Mouse (Mus musculus) frontal cortex, postnatal 14 days (tissue): Measurements from ENCODE around the gene Kin.

Experiments used
- DNase-seq, 2 experiments: peaks; one replicate each; pipeline ENCODE4 v3.0.0; 2022; ENCODE audit warnings: low spot score in 2 of 2

The Kin gene

DNA sequence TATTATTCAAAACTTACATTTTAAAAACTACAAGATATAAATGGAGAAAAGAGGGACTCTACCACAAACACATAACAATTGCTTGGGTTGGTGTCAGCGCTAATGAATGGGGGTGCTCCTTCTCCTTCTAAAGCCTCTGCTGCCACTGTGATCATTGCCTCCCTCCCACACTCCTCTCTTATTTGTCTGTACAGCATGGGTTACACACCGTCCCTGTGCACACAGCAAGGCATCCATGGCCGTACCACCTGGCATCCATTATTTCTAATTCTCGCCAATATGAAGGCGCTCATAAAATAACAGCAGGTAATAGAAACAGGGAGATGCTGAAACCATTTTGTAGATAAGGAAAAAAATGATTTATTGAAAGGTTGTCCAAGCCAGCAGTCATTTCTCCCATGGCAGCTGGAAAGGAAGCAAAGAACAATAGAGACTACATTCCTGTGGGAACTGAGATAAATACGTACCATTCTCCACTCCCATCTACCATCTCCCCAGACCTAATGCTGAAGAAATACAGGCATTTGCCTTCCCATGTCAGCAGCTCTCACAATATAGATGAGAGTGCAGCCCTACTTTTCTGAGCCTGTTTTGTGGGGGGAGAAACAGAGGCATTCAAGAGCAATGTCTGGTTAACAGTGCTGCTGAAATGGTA lies 28.3 kb downstream of the Kin start:
- DNase-seq, result no peak

DNA sequence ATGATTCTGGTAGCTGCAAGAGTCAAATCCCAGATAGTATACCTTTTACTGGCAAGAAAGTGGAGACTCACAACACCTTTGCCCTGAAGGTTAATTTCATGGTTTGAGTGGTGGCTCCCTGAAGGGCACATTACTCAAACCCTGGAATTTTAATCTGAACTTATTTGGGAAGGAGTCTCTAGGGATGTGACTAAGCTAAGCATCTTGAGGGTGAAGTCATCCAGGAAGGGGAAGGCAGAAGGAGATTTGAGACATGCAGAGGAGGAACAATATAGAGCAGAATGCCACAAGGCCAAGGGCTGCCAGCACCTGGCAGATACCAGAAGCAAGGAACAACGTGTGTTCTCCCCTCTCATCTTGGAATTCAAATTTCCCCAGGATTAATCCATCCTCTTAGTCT lies 38.4 kb downstream of the Kin start:
- no peak for DNase-seq

DNA sequence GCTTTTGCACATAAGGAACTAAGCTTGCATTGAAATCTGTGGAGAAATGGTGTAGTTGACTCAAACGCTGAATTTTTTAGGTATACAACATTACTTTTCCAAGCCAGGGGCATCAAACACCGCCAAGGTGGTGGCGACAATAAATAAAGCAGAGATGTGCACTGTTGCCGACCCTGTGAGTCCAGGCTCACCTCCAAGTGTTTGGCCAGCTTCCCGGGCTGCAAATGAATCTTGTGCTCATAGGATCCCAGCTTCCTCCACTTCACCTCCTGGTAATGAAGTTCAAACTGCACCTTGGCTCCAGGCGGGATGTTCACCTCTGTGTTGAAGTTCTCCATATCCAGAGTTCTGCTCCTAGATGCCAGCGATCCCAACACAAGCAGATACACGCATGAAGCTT lies 38.9 kb downstream of the Kin start:
- DNase-seq, result no peak

DNA sequence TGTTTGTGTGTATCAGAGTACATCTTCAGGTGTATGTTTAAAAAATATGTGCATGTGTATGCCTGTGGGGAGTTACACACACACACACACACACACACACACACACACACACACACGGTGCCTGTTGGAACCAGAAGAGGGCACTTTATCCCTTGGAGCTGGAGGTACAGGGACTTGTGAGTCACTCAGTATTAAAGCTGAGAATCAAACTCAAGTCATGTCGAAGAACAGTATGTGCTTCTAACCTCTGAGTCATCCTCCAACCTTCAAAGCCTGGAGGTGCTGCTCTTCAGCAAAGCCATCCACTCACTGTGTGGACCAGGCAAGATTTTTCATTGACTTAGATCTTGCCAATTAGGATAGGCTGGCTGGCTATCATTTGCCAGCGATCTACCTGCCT lies 41.4 kb downstream of the Kin start:
- DNase-seq, result no peak

DNA sequence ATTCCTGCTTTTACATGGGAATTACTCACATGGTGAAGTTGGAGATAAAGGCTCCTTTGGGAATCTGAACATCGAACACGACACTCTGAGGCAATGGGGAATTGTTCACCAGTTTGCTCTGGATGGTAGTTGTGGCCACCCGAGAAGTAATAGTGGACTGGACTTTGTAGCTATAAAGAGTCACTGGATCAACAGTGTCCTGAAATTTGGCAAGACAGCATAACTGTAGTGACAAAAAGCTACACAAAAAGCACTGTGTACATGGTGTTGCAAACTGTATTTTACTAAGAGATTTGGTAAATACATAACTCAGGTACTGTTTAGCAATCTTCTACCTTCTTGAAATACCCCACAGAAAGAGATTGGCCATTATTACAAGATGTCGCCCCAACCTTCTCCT lies 45.7 kb downstream of the Kin start:
- DNase-seq, result no peak

DNA sequence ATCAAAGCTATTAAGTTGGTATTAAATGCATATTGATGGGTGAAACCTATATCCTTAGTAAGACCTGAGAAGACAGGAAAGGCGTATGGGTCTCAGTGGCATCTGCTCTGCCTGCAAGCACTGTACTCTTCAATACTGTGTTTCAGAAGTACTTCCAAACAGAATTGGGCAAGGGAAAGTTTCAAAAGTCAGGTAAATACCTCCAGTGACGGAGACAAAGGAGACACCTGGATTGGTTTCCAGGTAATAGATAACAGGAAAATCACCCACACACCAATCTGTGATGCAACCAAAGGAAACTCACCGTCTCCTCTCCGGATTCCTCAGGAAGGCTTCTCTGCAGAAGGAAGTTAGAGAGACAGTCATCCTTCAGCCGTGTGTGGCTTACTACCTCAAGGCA lies 47.1 kb downstream of the Kin start:
- no peak for DNase-seq

DNA sequence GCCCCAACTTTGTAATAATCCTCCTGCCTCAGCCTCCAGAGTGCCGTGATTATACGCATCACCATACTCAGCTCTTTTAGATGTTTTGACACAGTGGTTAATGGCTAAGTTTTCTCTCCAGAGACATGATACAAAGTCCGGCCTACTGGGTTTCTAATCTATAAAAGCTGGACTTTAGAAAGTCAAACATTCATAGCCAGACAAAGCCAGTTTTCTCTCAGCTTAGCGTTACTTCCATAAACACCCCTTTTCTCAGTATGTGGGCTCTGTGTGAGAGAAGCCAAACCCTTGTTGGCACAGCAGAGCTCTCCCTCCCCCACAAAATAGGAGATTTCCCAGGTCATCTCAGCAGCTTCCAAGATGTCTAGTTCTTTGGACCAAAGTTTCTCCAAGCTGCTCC lies 48.2 kb downstream of the Kin start:
- no peak for DNase-seq

DNA sequence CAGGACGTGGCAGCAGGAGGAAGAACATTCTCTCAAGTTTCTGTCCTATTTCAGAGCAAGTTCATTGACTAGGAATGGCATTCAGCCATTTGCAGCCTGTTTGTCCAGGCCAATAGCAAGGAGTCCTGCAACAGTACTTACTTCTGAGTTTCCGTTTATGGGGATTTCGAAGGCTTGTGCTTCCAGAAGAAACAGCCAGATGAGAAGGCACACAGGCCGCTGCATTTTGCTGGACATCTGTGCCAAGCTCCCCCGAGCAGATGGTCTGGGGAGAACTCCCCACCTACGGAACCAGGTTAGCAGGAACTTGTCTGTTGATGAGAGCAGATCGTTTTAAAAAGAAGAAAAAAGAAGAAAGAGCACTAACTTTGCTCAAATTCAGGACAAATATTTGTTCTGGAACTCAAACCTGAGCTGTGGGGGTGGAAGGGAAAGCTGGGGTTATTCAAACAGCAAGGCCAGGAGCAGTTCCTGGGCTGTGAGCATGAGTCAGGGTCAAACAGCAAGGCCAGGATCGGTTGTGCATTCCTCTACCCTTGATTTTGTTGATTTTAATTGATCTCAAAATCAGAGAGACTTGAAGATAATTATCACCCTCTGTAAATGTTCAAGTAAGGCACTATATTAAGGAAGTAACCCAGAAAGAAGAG lies 50.1 kb downstream of the Kin start:
- DNase-seq, result peak in 1 of 2 experiments; percentile 8

DNA sequence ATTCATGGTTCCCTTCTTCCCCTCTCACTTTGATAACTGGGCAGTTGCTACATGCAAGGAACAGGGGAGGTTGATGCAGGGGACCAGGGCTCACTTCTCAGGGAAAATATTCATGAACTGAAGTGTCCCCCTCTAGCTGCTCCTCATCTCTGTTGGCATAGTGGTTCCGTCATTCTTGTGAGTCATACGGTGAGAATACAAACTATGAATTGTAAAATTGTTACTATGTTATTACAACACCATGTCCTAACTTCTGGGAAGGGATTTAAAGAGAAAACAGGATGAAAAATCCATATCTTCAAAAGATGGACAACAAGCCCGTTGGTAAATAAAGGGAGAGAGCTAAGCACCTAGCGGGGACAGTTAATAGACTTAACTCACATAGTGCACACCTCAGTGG lies 50.9 kb downstream of the Kin start, which contains the start of gene Itih2:
Gene Itih2, minus strand, starts transcription at position 101 of the 400 bp plus-strand sequence.
- DNase-seq, result no peak

DNA sequence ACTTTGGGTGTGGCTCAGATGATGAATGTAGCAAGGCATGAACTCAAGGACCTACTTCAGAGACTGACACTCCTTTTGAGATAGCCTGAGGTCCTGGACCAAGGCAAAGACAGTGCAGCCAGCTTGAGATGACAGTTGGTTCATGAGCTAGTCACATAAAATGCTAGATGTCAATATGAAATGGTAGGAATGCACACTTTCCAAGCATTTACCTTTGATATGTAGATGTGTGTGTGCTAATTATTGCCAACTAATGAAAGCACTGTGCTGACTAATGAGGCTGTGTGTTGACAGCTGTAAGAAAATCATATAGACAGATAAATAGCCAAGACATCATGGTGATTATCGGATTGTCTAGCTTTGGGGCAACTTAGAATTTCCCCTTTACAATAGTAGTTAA lies 51.7 kb downstream of the Kin start:
- DNase-seq, result no peak

DNA sequence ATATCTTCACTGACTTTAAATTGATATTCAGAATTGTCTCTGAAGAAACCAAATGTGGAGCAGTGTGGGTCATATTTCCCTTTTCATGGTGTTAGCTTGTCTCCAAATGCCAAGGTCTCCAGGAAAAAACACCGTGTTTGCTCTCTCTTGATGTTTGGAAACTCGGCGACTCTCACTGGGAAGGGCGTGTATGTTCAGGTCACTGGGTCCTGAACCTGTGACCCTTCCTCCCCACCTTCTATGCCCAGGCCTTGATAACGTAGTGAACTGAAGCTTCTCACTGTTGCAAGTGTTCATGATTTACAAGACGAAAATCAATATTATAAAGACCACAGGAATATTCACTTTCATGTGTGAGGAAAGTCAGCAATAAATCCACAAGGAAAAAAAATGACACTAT lies 53.5 kb downstream of the Kin start:
- no peak for DNase-seq

DNA sequence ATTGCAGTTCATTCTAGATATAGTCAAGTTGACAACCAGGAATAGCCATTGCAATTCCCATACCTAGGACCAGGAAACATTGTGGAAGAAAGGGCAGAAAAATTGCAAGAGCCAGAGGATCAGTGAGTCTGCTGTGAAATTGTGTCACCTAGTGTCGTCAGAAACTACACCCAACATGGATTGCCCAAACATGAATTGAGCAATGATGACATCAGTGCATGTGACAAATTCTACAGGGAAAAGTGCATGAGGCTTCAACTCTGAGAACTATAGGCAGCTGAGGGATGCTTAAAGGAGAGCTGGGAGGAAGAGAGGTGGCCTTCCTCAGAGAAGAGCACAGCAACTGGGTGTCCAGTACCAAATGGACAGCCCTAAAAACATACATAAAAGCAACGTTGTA lies 56.9 kb downstream of the Kin start:
- no peak for DNase-seq

DNA sequence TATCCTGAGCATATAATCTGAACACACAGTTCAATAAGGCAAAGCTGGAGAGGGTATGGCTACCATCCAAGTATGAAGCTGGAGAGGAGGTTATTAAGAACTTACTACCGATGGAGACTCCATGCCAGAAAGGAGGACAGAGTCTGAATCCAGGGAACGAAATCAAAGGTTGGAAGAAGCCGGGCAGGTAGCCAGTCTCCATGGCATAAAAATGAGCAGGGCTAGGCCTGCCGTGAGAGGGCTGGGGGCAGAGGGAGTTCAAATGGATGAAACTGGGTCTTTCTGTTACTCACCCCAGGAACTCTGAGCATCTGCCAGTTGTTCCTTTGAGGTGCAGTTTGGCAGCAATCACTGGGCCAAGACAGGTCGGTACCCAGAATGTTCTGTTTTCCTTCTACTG lies 60.1 kb downstream of the Kin start:
- no peak for DNase-seq
